Mouse (Mus musculus): ENCODE results near the gene Lrp5. TPM values are rescaled to one million over a fixed set of nuclear protein-coding genes. Genes with fewer than 3 reads are reported as not detected.

Gene Lrp5
- polyA plus RNA-seq, 1 experiment from 2014 or later: 5.2 TPM

- H3K36me3 ChIP-seq (replicated peaks; ENCODE audit: control insufficient read depth, insufficient read depth, low read depth, low read length): no peaks in the 10 kb centered on the region
- 0 out of 2 replicates have a peak overlapping the region, but pooled peaks have one; percentile 19 for H3K9ac ChIP-seq (replicated peaks; ENCODE audit: low read length)
- no peaks in the 10 kb centered on the region for H3K4me1 ChIP-seq (ENCODE audit: control insufficient read depth, insufficient read depth, low read length)
- 77% methylated on average over 5 of the region's 5 CpGs for WGBS
- no peak overlapping the region for H3K27ac ChIP-seq (replicated peaks; ENCODE audit: low read depth, low read length)
- H3K9me3 ChIP-seq (replicated peaks; ENCODE audit: control insufficient read depth, low read length): no peaks in the 10 kb centered on the region
- peak; percentile 7; the same call in 1 of the 2 replicates for ATAC-seq (replicated peaks; ENCODE audit: insufficient number of reproducible peaks, low FRiP score, low TSS enrichment, low read depth)
- DNase-seq (ENCODE audit: low spot score): no peak
- peak overlapping the region; percentile 81; the same call in 1 of the 2 replicates for H3K4me3 ChIP-seq (ENCODE audit: low read depth, low read length)
- no peaks in the 10 kb centered on the region for H3K27me3 ChIP-seq (ENCODE audit: control insufficient read depth, insufficient read depth, low read length)
- peak overlapping the region; percentile 14; the same call in 1 of the 2 replicates for H3K4me2 ChIP-seq (ENCODE audit: low read depth, low read length)
Measured at GRCm38 (mm10) chr19:3576451-3577264, 109.7 kb downstream of the Lrp5 start.

GRCm38 (mm10) chr19:3575632-3576384 lies 110.6 kb downstream of the Lrp5 start, which contains the start of gene Ppp6r3:
Ppp6r3 (minus strand) TSS chr19:3575749.
- H3K9ac ChIP-seq (replicated peaks; ENCODE audit: low read length): peak within 1 kb of the TSS; percentile 89
- DNase-seq (ENCODE audit: low spot score) (peak; percentile 100), ATAC-seq (replicated peaks; ENCODE audit: insufficient number of reproducible peaks, low FRiP score, low TSS enrichment, low read depth) (peak; percentile 97)
- no peaks in the 10 kb centered on the region for H3K4me1 ChIP-seq (ENCODE audit: control insufficient read depth, insufficient read depth, low read length)
- H3K36me3 ChIP-seq (replicated peaks; ENCODE audit: control insufficient read depth, insufficient read depth, low read depth, low read length): no peaks in the 10 kb centered on the region
- H3K27me3 ChIP-seq (ENCODE audit: control insufficient read depth, insufficient read depth, low read length): no peaks in the 10 kb centered on the region
- WGBS: under 1% methylated on average over 46 of the region's 51 CpGs
- no peaks in the 10 kb centered on the region for H3K9me3 ChIP-seq (replicated peaks; ENCODE audit: control insufficient read depth, low read length)
- peak within 1 kb of the TSS; percentile 48 for H3K4me2 ChIP-seq (ENCODE audit: low read depth, low read length)
- peak within 1 kb of the TSS; percentile 81 for H3K4me3 ChIP-seq (ENCODE audit: low read depth, low read length)
- H3K27ac ChIP-seq (replicated peaks; ENCODE audit: low read depth, low read length): peak within 1 kb of the TSS; percentile 91

- ATAC-seq (replicated peaks; ENCODE audit: insufficient number of reproducible peaks, low FRiP score, low TSS enrichment, low read depth) (peak; percentile 26), DNase-seq (ENCODE audit: low spot score) (no peak)
- H3K9ac ChIP-seq (replicated peaks; ENCODE audit: low read length): peak overlapping the region; percentile 89
- H3K27me3 ChIP-seq (ENCODE audit: control insufficient read depth, insufficient read depth, low read length): no peaks in the 10 kb centered on the region
- WGBS: under 1% methylated on average over 45 of the region's 50 CpGs
- peak overlapping the region; percentile 91 for H3K27ac ChIP-seq (replicated peaks; ENCODE audit: low read depth, low read length)
- H3K9me3 ChIP-seq (replicated peaks; ENCODE audit: control insufficient read depth, low read length): no peaks in the 10 kb centered on the region
- H3K4me1 ChIP-seq (ENCODE audit: control insufficient read depth, insufficient read depth, low read length): no peaks in the 10 kb centered on the region
- H3K36me3 ChIP-seq (replicated peaks; ENCODE audit: control insufficient read depth, insufficient read depth, low read depth, low read length): no peaks in the 10 kb centered on the region
- peak overlapping the region; percentile 81 for H3K4me3 ChIP-seq (ENCODE audit: low read depth, low read length)
- H3K4me2 ChIP-seq (ENCODE audit: low read depth, low read length): peak overlapping the region; percentile 48
Measured at GRCm38 (mm10) chr19:3575276-3575631, 111.1 kb downstream of the Lrp5 start.

GRCm38 (mm10) chr19:3574593-3575094 lies 111.7 kb downstream of the Lrp5 start:
- WGBS: 2% methylated on average over 9 of the region's 9 CpGs
- no peak overlapping the region for H3K27ac ChIP-seq (replicated peaks; ENCODE audit: low read depth, low read length)
- H3K9me3 ChIP-seq (replicated peaks; ENCODE audit: control insufficient read depth, low read length): no peaks in the 10 kb centered on the region
- H3K9ac ChIP-seq (replicated peaks; ENCODE audit: low read length): peak overlapping the region; percentile 89
- no peaks in the 10 kb centered on the region for H3K36me3 ChIP-seq (replicated peaks; ENCODE audit: control insufficient read depth, insufficient read depth, low read depth, low read length)
- H3K4me1 ChIP-seq (ENCODE audit: control insufficient read depth, insufficient read depth, low read length): no peaks in the 10 kb centered on the region
- no peaks in the 10 kb centered on the region for H3K27me3 ChIP-seq (ENCODE audit: control insufficient read depth, insufficient read depth, low read length)
- DNase-seq (ENCODE audit: low spot score): peak; percentile 42
- peak overlapping the region; percentile 81 for H3K4me3 ChIP-seq (ENCODE audit: low read depth, low read length)
- H3K4me2 ChIP-seq (ENCODE audit: low read depth, low read length): peak overlapping the region; percentile 48
- no peak for ATAC-seq (replicated peaks; ENCODE audit: insufficient number of reproducible peaks, low FRiP score, low TSS enrichment, low read depth)

- Histone ChIP-seq H3K9me3 (replicated peaks; ENCODE audit: control insufficient read depth, low read length) (no peaks in the 10 kb centered on the region), H3K4me3 (ENCODE audit: low read depth, low read length) (no peak overlapping the region), H3K9ac (replicated peaks; ENCODE audit: low read length) (no peak overlapping the region), H3K36me3 (replicated peaks; ENCODE audit: control insufficient read depth, insufficient read depth, low read depth, low read length) (no peaks in the 10 kb centered on the region; the same call in 1 of the 2 replicates), H3K4me2 (ENCODE audit: low read depth, low read length) (no peak overlapping the region), H3K4me1 (ENCODE audit: control insufficient read depth, insufficient read depth, low read length) (no peaks in the 10 kb centered on the region), H3K27ac (replicated peaks; ENCODE audit: low read depth, low read length) (no peak overlapping the region), H3K27me3 (ENCODE audit: control insufficient read depth, insufficient read depth, low read length) (no peaks in the 10 kb centered on the region)
- no peak for ATAC-seq (replicated peaks; ENCODE audit: insufficient number of reproducible peaks, low FRiP score, low TSS enrichment, low read depth)
- WGBS: 92% methylated on average over 3 of the region's 3 CpGs
- DNase-seq (ENCODE audit: low spot score): no peak
Measured at GRCm38 (mm10) chr19:3564309-3564708, 122.1 kb downstream of the Lrp5 start.

- H3K4me3 ChIP-seq (ENCODE audit: low read depth, low read length): no peak overlapping the region
- DNase-seq (ENCODE audit: low spot score) (no peak), ATAC-seq (replicated peaks; ENCODE audit: insufficient number of reproducible peaks, low FRiP score, low TSS enrichment, low read depth) (no peak)
- H3K4me1 ChIP-seq (ENCODE audit: control insufficient read depth, insufficient read depth, low read length): no peaks in the 10 kb centered on the region
- no peak overlapping the region for H3K9ac ChIP-seq (replicated peaks; ENCODE audit: low read length)
- no peak overlapping the region for H3K27ac ChIP-seq (replicated peaks; ENCODE audit: low read depth, low read length)
- 97% methylated on average over 6 of the region's 6 CpGs for WGBS
- no peaks in the 10 kb centered on the region for H3K9me3 ChIP-seq (replicated peaks; ENCODE audit: control insufficient read depth, low read length)
- H3K36me3 ChIP-seq (replicated peaks; ENCODE audit: control insufficient read depth, insufficient read depth, low read depth, low read length): no peaks in the 10 kb centered on the region; the same call in 1 of the 2 replicates
- no peaks in the 10 kb centered on the region for H3K27me3 ChIP-seq (ENCODE audit: control insufficient read depth, insufficient read depth, low read length)
- H3K4me2 ChIP-seq (ENCODE audit: low read depth, low read length): no peak overlapping the region
Measured at GRCm38 (mm10) chr19:3562752-3563151, 123.6 kb downstream of the Lrp5 start.

GRCm38 (mm10) chr19:3562298-3562697 lies 124.1 kb downstream of the Lrp5 start:
- 92% methylated on average over 2 of the region's 2 CpGs for WGBS
- no peak overlapping the region for H3K9ac ChIP-seq (replicated peaks; ENCODE audit: low read length)
- DNase-seq (ENCODE audit: low spot score) (no peak), ATAC-seq (replicated peaks; ENCODE audit: insufficient number of reproducible peaks, low FRiP score, low TSS enrichment, low read depth) (no peak)
- H3K27me3 ChIP-seq (ENCODE audit: control insufficient read depth, insufficient read depth, low read length): no peaks in the 10 kb centered on the region
- H3K4me2 ChIP-seq (ENCODE audit: low read depth, low read length): no peak overlapping the region
- no peaks in the 10 kb centered on the region; the same call in 1 of the 2 replicates for H3K36me3 ChIP-seq (replicated peaks; ENCODE audit: control insufficient read depth, insufficient read depth, low read depth, low read length)
- H3K4me3 ChIP-seq (ENCODE audit: low read depth, low read length): no peak overlapping the region
- no peak overlapping the region for H3K27ac ChIP-seq (replicated peaks; ENCODE audit: low read depth, low read length)
- no peaks in the 10 kb centered on the region for H3K4me1 ChIP-seq (ENCODE audit: control insufficient read depth, insufficient read depth, low read length)
- no peaks in the 10 kb centered on the region for H3K9me3 ChIP-seq (replicated peaks; ENCODE audit: control insufficient read depth, low read length)

Measured in embryonic facial prominence, embryonic 11.5 days (tissue).